Mouse (Mus musculus): ENCODE data around the gene Kat6b. TPM values are rescaled to one million over a fixed set of nuclear protein-coding genes. Genes with fewer than 3 reads are reported as not detected.

Kat6b gene
- total RNA-seq, 2 experiments from 2014 or later: 6.9 to 10.6 TPM

DNA sequence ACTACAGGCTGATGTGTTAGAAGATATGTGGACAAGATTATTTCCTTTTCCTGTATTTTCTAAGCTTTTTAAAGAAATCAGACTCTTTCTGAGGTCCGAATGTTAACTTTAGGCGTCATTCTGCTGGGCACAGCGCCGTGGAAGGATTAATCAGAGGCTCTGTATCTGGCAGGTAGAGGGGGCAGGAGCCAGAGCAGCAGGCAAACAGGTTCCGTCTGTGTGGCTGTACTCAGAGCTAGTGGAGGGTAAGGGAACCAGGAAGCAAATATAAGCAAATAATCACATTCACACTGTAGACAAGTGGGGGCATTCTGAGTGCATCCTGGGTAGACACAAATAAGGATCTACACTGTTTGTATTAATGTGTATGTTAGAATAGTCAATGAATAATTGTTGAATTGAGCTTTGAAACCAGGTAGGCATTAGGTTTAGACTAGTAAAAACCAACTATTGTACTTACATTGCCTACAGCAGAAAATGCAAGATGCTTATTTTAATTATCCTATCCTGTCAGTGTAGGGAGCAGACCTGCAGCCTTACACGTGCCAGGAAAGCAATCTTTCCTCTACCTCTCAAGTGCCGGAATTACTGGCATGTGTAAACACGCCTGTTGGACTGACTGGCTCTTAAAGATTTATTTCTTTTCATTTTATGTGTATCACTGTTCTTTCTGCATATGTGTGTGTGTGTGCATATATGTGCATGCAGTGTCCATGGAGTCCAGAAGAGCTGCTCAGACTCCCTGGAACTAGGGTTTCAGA is 104.4 kb downstream of the Kat6b start:
- no peak for ATAC-seq (replicated peaks; ENCODE audit: low FRiP score, poor library complexity, severe bottlenecking)

DNA sequence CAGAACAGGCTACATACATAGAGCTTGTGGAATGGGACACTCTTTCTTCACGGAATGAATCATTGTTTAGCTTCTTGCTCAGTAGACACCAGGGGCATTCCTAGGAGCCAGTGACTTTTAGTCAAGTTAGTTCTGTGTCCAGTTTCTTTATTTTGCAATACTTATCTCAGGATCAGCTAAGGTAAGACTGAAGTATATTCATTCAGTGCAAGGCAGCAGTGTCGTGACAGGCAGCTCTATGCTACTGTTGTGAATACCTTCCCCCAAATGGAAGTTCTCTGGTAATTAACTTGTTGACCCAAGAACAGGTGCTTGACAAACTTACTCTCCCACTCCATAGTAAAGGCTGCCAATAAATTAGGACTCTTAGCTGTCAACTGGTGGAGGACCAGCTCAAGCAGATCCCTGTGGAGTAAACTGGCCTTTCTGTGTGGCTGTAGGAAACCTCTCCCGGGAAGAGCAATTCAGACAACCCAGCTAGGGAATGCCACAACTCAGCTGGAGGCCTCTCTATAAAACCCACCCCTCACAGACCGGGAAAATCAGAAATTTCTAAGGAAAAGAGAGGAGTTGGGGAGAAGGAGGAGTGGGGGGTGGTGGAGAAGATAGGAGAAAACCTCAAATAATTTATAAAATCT is 105.4 kb downstream of the Kat6b start:
- no peak for ATAC-seq (replicated peaks; ENCODE audit: low FRiP score, poor library complexity, severe bottlenecking)

DNA sequence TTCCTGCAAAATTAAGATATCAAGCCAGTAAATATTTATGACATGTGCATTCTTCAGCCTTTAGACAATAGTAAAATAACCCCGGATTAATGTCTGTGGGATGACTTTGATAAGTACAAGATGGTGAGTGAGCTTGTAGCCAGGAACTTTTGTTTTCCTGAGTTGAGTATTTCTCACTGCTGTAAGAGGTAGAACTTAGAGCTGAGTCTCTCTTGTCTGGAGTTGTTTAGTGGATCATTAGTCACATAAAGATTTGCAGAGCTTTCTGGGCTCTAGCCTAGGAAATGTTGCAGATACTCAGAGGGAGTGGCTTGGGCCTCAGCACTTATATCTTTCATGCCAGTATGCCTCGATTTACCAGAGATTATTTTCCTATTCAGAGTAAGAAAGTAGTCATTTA is 106.7 kb downstream of the Kat6b start:
- no peak for ATAC-seq (replicated peaks; ENCODE audit: low FRiP score, poor library complexity, severe bottlenecking)

DNA sequence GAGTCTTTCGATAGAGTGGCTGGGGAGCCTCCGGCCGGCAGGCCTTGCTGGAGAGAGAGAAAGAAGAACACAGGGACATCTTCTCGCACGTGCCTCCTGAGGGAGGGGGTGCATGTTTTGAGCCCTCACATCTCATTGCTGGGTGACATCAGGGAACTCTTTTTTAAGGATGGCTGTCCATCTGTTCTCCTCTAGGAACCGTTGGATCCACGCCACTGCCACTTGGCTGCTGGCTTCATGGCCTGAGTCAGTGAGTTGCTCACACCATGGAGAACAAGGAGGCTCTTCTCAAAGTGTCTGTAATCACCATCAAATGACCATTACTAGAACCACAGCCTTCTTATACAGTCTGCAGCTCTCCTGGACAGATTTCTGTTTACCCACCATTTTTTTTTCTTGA is 108.4 kb downstream of the Kat6b start:
- ATAC-seq (replicated peaks; ENCODE audit: low FRiP score, poor library complexity, severe bottlenecking): no peak

DNA sequence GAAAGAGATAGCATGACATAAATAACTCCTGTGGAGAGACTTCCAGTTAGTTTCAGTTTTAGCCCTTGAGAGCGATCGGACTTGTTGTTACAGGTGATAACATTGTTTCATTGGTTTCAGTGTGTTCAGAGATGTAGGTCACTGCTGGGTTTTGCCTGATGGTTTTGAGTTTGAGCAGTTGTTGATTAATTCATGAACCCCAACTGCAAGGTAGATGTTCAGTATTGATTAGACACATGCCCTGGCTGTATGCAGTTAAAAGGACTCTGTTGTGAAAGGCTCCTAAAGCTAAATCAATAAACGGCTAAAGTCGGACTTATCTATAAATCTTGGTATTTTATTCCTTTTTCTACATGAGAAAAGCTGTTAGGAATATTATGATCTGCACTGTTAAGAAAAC is 109.0 kb downstream of the Kat6b start:
- no peak for ATAC-seq (replicated peaks; ENCODE audit: low FRiP score, poor library complexity, severe bottlenecking)

DNA sequence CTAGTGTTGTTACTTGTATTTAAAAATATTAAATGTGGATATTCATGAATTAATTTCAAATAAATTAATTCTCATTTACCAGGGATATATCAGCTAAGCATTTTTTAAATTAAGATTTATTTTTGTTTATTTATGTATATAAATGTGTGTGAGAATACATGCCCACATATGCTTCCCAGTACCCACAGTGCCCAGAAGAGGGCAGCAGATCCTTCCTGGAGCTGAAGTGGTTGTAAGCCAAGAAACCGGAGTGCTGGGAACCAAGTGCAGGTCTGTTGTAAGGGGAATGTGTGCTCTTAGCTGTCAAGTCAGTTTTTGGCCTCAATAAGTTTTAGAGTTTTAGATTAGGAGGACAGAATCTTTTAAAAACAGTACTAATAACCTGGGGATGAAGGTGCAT is 110.9 kb downstream of the Kat6b start:
- no peak for ATAC-seq (replicated peaks; ENCODE audit: low FRiP score, poor library complexity, severe bottlenecking)

DNA sequence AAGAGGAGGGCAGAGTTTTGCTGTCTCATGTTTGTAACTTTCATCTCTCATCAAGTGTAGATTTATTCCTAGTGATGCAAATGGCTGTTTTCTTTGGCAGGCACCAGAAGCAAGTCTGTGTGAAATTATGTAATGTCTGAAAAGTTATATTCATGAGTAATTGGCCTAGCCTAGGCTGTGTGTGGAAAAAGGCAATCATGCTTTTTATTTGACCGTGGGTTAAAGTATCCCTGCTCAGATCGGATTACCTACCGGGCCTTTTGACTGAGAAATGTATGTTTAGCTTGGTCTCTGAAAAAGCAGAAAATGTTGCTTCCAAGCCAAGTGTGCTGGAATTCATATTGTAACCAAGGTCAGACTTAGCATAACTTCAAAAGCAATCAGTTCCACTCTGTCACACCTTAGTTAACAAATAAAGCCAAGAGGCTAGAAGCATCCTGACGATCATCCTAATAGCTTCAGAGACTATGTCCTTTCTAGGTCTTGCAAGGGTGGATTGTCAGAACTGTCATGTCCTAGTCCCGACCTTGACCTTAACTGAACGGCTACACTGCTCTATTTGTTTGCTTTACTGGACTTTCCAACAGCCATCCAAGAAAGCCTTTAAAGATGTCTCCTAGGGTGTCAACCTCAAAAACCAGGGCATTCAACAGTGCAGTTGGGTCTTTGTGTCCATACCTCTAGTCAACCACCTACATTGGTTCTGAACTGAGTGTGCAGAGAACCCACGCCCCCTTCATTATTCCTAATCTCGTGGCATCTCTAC is 111.9 kb downstream of the Kat6b start:
- ATAC-seq (replicated peaks; ENCODE audit: low FRiP score, poor library complexity, severe bottlenecking): no peak

- no peak for ATAC-seq (replicated peaks; ENCODE audit: low FRiP score, poor library complexity, severe bottlenecking)
Measured at GRCm38 (mm10) chr14:21599446-21600173, 118.4 kb downstream of the Kat6b start.

GRCm38 (mm10) chr14:21600174-21600566 is 118.9 kb downstream of the Kat6b start:
- ATAC-seq (replicated peaks; ENCODE audit: low FRiP score, poor library complexity, severe bottlenecking): no peak

GRCm38 (mm10) chr14:21600628-21601027 is 119.4 kb downstream of the Kat6b start:
- no peak for ATAC-seq (replicated peaks; ENCODE audit: low FRiP score, poor library complexity, severe bottlenecking)

DNA sequence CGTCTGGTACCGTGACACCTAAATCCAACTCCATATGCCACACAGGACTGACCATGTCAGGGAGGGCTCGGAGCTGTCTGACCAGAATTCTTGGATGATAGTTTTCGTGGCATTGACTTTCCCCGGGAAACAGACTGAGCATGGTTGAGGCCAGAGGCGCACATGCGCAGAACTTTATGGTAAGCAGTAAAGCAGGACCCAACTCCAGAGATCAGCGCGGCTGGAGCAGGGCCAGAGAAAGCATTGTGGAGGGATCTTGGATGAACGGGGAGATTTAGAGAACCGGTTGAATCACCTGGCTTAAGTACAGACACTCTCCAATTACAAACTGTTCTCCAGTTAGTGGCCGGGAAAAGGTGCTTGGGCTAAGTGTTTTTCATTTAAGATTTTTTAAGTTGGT is 120.9 kb downstream of the Kat6b start:
- no peak for ATAC-seq (replicated peaks; ENCODE audit: low FRiP score, poor library complexity, severe bottlenecking)

- no peak for ATAC-seq (replicated peaks; ENCODE audit: low FRiP score, poor library complexity, severe bottlenecking)
Measured at GRCm38 (mm10) chr14:21602937-21603336, 121.7 kb downstream of the Kat6b start.

DNA sequence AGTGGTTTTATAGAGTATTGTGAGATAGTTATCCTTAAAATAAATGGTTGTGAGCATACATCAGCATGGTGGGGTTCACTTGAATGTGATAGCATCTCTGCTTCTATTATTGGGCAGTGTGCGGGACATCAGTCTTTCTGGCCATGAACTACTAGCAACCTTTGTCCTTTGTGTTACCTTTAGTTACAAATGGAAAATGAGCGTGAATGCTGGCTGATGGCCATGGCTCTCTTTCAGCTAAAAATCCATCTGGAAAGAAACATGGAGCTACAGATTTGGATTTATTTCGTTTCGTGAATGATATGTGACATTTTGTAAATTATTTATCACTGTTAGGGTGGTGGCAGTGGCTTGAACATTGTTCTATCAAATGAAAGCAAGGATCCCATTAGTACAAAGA is 126.5 kb downstream of the Kat6b start:
- ATAC-seq (replicated peaks; ENCODE audit: low FRiP score, poor library complexity, severe bottlenecking): no peak

DNA sequence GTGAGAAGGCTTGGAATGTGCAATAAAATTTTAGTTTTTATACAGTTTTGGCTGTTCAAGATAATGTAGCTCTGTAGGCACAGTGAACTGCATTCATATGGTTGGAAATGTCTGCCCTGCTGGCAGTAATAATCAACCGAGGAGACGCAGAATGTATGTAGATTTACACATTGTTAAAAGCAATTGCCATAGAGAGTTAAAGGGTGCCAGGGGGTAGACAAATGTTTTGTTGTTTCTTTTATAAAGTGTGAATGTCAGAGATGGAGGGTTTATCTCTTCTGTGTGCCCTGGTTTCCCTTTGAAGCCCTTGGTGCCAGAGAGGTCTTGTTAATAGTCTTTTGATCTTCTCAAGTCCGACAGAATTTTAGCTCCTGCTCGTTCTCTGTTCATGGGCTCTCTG is 127.7 kb downstream of the Kat6b start:
- ATAC-seq (replicated peaks; ENCODE audit: low FRiP score, poor library complexity, severe bottlenecking): no peak

GRCm38 (mm10) chr14:21610224-21610623 is 129.0 kb downstream of the Kat6b start:
- peak; percentile 66; the same call in 1 of the 2 replicates for ATAC-seq (replicated peaks; ENCODE audit: low FRiP score, poor library complexity, severe bottlenecking)

DNA sequence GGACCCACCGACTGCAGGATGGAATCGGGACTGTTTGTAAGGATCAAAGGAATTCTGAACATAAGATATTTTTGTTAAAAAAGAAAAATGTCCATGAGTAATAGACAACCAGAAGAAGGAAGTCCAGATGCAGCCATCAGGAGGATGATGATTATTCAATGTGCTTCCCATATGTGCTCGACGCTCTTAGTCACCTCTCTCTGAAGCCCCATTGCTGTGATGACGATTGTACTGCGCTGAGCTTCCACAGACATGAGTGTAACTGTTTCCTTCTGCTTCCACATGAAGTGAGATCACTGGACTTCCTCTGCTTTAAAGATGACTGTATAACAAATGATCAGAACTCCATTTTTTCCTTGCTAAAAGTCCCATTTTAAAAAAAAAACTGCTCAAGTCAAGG is 131.8 kb downstream of the Kat6b start:
- no peak for ATAC-seq (replicated peaks; ENCODE audit: low FRiP score, poor library complexity, severe bottlenecking)

- ATAC-seq (replicated peaks; ENCODE audit: low FRiP score, poor library complexity, severe bottlenecking): no peak
Measured at GRCm38 (mm10) chr14:21614103-21614502, 132.9 kb downstream of the Kat6b start.

- no peak for ATAC-seq (replicated peaks; ENCODE audit: low FRiP score, poor library complexity, severe bottlenecking)
Measured at GRCm38 (mm10) chr14:21615853-21616252, 134.6 kb downstream of the Kat6b start.

DNA sequence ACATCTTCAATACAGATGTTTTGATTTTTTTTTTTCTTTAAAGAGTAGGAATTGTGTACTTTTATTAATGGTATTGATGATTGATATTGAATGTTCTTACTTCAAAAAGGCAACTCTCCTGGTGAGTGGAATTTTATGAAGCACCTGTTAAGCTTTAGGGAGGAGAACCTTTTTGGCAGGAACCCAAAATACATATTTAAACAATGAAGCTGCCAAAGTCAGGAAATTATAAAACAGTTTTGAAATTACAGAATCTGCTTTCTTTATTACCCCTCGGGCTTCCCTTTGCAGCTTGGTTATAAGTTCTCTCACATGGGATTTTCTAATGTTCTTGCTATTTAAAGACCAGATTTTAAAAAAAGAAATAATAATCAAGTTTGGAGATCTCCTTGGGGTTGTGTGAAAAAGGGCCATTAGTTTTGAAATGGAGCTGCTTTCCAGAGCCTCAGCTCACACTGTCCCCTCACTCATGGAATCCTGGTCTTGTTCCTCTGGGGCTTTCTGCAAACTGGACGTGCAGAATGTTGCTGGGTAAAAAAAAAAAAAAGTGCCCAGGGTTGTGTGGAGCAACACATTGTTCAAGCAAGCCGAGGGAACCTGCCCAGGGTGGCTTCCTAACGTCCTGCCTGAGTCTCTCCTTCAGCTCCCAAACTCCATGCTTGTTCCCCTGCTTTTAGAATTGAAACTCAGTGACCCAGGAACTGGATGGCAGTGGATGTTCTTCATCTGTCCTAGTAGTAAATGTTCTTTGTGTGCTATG is 136.2 kb downstream of the Kat6b start:
- no peak for ATAC-seq (replicated peaks; ENCODE audit: low FRiP score, poor library complexity, severe bottlenecking)

DNA sequence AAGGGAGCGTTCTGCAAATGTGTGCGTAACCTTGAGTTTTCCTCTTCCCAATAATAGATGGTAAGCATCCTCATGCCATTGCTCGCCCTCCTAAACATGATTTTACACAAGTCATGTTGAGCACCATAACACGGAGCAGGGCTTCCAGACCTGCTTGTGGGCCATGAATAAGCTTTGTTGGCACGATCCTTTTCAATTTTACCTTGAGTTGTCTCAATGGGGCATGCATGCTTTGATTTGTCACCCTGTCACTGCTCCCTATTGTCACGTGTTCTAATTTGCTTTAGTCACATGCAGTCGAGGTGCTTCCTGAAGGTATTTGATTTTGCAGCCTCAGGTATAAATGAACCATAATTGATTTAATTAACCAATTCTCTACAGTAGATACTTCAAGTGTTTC is 138.7 kb downstream of the Kat6b start:
- no peak for ATAC-seq (replicated peaks; ENCODE audit: low FRiP score, poor library complexity, severe bottlenecking)

Measured in erythroblast, adult 5-6 weeks (primary cell).